Mouse (Mus musculus): ENCODE measurements around the gene Upk1a.
A peak's percentile ranks its signal among the peaks of the same experiment; 100 is the strongest.

The Upk1a gene

GRCm38 (mm10) chr7:30600651-30601050 lies 12.0 kb downstream of the Upk1a start:
- DNase-seq: peak; percentile 68

- DNase-seq: peak; percentile 94
Observed at GRCm38 (mm10) chr7:30599933-30600353, 12.7 kb downstream of the Upk1a start.

GRCm38 (mm10) chr7:30598786-30599185 lies 13.9 kb downstream of the Upk1a start, which contains the start of gene Zbtb32:
Zbtb32 (minus strand) TSS chr7:30598909.
- no peak for DNase-seq

DNA sequence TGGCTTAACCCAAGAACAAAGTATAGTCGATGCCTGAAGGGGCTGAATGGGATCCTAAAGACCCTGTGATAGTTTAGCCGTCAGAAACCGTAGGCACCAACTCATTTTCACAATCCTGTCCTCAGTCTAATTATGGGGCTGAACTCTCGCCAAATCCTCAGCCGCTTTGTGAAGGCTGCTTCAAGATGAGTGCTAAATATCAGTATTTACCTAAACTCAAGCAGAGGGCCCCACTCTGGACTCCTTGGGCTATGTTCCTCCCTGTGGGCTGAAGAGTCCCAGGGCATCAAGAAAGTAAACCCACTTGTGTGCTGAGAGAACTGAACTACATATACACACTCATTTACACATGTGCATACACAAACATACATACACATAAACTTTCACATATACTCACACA lies 15.8 kb downstream of the Upk1a start:
- peak; percentile 43 for DNase-seq

GRCm38 (mm10) chr7:30596093-30596492 lies 16.6 kb downstream of the Upk1a start:
- DNase-seq: no peak

- no peak for DNase-seq
Observed at GRCm38 (mm10) chr7:30594510-30595024, 18.1 kb downstream of the Upk1a start.

DNA sequence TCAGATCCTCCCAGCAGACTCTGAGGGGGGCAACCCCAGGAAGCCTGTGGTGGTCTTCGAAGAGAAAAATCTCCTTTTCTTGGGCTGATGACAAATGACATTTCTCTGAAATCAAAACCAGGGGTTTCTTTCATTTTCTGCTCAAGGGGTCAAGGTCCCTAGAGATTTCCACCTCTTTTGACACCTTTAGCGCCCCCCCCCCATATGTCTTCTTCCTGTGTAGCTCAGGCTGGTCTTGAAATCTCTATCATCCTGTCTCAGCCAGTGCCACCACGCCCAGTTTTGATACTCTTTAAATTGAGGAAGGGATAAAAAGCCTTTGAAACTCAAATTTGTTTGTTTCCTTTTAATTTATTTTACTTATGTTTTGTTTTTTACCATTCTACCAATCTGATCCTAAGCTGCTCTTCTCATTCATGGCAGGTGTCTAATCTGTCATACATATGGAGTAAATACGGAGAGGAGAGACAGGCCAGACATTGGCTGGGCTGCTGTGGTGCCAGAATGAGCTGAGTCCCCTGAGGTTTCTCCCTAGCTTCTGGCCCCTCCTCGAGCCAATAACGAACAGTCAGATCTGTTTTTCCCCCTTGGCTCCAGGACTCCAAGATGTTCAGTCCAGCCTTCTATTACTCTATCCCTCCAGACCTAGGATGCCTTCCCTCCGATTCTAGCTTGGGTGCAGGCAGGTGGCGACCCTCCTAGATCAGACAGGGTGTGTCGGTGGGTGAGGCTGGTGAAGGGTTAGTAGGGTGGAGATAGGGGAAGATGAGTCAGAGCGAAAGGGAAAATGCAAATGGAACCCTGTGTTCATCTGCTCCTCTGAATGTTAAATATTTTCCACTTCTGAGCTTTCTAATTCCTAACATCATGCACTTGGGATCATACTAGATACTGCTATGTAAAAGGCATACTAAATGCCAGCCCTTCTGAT lies 18.8 kb downstream of the Upk1a start:
- DNase-seq: no peak

DNA sequence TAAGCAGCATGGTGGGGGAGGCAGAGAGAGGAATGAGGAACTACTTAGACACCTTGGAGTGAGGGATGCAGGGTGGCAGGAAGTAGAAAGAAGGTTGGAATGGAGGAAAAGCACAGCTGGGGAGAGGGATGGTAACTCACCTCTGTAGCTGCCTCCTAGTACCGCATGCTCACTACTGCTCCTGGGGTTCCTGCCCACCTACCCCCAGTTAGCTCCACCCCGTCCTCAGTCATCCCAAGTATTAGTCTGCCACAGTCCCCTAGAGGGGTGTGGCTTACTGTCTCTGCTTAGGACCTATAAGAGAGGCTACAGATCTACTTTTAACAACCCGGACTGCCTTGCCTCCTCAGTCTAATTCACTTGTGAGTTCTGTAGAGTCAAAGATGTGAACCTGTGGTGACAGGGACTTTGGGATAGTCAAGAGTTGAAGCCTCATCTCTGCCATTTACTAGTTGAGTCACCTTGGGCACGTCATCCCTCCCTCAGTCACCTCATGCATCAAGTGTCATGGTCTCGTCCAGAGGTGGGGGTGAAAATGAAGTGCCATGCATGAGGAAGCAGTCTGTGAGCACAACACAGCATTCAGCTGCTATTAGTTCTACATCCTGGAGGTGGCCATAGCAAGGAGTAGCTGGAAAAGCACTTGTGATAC lies 19.7 kb downstream of the Upk1a start:
- DNase-seq: no peak

GRCm38 (mm10) chr7:30591605-30591951 lies 21.1 kb downstream of the Upk1a start:
- DNase-seq: no peak

- DNase-seq: no peak
Observed at GRCm38 (mm10) chr7:30590927-30591604, 21.6 kb downstream of the Upk1a start.

GRCm38 (mm10) chr7:30589435-30590301 lies 23.0 kb downstream of the Upk1a start:
- peak; percentile 93 for DNase-seq

GRCm38 (mm10) chr7:30588676-30589434 lies 23.8 kb downstream of the Upk1a start, which contains the start of gene Kmt2b:
Kmt2b (minus strand) TSS chr7:30588726.
- peak; percentile 99 for DNase-seq

DNA sequence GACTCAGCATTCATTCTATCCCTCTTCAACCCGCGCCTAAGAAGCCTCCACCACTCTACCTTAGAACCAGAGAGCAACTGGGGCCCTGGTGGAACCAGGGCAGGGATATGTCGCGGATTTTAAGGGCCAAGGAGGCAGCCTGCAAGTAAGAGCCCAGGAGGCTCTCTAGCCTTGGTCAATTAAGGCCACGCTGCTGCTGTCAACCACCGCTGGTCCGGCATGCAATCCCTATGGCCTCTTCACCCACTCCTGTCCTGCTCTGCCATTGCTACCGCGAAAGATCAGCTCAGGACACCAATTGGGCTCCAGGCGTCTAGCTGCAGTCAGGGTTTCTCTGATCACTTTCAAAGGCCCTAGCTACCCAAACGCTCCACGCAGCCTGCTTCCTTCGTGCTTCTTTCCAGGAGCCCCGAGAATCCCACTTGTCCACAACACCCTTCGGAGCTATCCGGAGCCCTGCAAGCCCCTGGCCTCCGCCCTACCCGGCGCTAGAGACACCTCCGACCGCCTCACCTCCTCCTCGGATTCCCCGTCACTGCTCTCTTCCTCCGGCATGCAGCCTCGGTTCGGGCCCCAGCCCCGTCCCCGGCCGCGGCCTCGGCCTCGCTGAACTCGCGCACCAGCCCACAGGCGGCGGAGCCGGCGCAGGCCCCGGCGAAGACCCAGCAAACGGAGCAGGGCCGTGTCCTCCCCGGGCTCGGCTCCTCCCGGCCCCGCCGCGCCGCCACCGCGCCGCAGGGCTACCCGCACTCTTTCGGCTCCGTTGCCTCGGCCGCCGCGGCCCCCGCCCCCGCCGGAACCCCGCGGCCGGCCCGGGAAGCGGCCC lies 24.6 kb downstream of the Upk1a start:
- peak; percentile 53 for DNase-seq

- DNase-seq: no peak
Observed at GRCm38 (mm10) chr7:30586455-30587020, 26.1 kb downstream of the Upk1a start.

GRCm38 (mm10) chr7:30585170-30585569 lies 27.5 kb downstream of the Upk1a start:
- DNase-seq: no peak

- DNase-seq: no peak
Observed at GRCm38 (mm10) chr7:30584339-30584738, 28.3 kb downstream of the Upk1a start.

GRCm38 (mm10) chr7:30581547-30581946 lies 31.1 kb downstream of the Upk1a start:
- no peak for DNase-seq

- no peak for DNase-seq
Observed at GRCm38 (mm10) chr7:30579950-30580349, 32.7 kb downstream of the Upk1a start.

DNA sequence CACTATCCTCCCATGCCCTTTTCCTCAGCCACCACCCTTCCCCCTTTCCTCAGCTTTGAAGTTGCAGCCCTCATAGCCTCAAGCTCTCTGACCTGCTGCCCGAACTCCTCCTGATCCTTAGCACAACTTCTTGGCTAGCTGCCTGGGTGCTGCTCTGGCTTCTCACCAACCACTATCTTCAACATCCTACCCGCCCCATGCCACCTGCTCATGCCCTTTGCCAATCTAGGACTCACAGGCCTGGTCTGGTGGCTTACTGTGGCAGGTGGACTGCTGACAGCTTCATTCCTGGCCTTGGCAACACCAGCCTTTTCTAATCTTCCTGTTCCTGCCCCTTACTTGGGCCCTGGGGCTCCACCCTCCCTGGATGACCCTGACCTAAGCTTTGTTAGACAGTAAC lies 39.7 kb downstream of the Upk1a start:
- no peak for DNase-seq

- DNase-seq: no peak
Observed at GRCm38 (mm10) chr7:30572389-30572788, 40.3 kb downstream of the Upk1a start.
